Mouse (Mus musculus) embryonic facial prominence, embryonic 12.5 days (tissue): ENCODE results near the gene Atf3. TPM values are rescaled to one million over a fixed set of nuclear protein-coding genes. Genes with fewer than 3 reads are reported as not detected.

Experiments used
- ATAC-seq: fragments of 200-750 bp; cut with Nextera tagmentation; 2 replicates; pipeline ENCODE4 v1.8.0; 2017; ENCODE audit not compliant: insufficient number of reproducible peaks, insufficient read depth, low FRiP score, low TSS enrichment
- H3K27ac ChIP-seq: fragments of 300-500 bp; sonication (generic); 2 replicates; pipeline ENCODE4 v1.5.1; 2016; ENCODE audit warnings: mild to moderate bottlenecking
- H3K27me3 ChIP-seq: fragments of 300-500 bp; sonication (generic); 2 replicates; pipeline ENCODE4 v1.6.1; 2016; ENCODE audit warnings: mild to moderate bottlenecking, moderate library complexity
- H3K36me3 ChIP-seq: fragments of 300-500 bp; sonication (generic); 2 replicates; pipeline ENCODE4 v1.6.1; 2016; ENCODE audit warnings: mild to moderate bottlenecking
- H3K4me1 ChIP-seq: fragments of 300-500 bp; sonication (generic); 2 replicates; pipeline ENCODE4 v1.6.1; 2016
- H3K4me2 ChIP-seq: fragments of 300-500 bp; sonication (generic); replicated peaks from 2 replicates; pipeline ENCODE4 v1.6.1; 2016; ENCODE audit warnings: mild to moderate bottlenecking, moderate library complexity
- H3K4me3 ChIP-seq: fragments of 300-500 bp; sonication (generic); 2 replicates; pipeline ENCODE4 v1.5.1; 2016; ENCODE audit warnings: mild to moderate bottlenecking
- H3K9ac ChIP-seq: fragments of 300-500 bp; sonication (generic); 2 replicates; pipeline ENCODE4 v1.6.1; 2016; ENCODE audit warnings: mild to moderate bottlenecking, moderate library complexity
- H3K9me3 ChIP-seq: fragments of 300-500 bp; sonication (generic); 2 replicates; pipeline ENCODE4 v1.6.1; 2016; ENCODE audit warnings: mild to moderate bottlenecking, moderate library complexity
- WGBS: fragments of 180-500 bp; shearing (Covaris S2); methylation state at CpG from one replicate; pipeline ENCODE4 v1.1.7; 2016; 5-methylcytosine and 5-hydroxymethylcytosine counted together
- polyA plus RNA-seq: library from polyadenylated mRNA; unstranded; fragments of >200 nt; fragmentation: Nextera tagmentation; extraction: Ambion mirVana; gene quantifications from 2 replicates; pipeline ENCODE4 v1.2.1, GENCODE M21; 2016

Atf3 gene
- polyA plus RNA-seq, 1 experiment from 2014 or later, result 2.8 TPM

DNA sequence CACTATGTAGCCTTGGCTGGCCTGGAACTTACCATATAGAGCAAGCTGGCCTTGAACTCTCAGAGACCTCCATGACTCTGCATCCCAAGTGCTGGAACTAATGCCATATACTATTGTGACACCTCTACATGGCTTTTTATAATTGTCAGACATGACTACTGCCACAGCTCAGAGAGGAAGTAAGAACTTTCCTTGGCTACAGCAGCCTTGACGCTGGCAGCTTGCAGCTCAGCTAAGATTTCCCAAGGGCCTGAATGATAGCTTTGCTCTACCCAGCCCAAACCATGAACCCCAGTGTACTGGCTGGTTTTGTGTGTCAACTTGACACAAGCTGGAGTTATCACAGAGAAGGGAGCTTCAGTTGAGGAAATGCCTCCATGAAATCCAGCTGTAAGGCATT, 35.8 kb upstream of the Atf3 start:
- no peak for ATAC-seq
- H3K4me3 ChIP-seq, result no peak overlapping the region
- H3K9ac ChIP-seq, result no peak overlapping the region
- H3K36me3 ChIP-seq, result no peaks in the 10 kb centered on the region
- no peak overlapping the region for H3K4me2 ChIP-seq
- 65% methylated on average over 1 of the region's 1 CpGs for WGBS
- no peaks in the 10 kb centered on the region for H3K9me3 ChIP-seq
- H3K27me3 ChIP-seq, result no peaks in the 10 kb centered on the region
- no peak overlapping the region for H3K27ac ChIP-seq
- no peaks in the 10 kb centered on the region for H3K4me1 ChIP-seq

DNA sequence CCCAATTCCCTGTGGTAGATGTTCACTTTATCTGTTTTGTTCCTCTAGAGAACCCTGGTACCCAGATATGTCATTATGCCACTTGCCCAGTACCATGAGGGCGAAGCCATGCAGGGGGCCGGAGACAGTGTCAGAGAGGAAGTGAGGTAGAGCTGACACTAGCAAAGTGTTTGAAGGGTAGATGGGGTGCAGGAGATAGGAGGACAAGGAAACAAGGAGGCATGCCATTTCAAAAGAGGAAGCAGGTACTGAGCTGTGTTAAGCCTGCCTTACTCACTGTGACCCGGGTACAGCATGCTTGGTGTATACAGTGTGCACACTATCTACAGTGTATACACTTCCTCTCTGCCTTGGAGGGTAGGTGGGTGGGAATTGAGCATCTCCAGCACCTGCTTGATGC, 32.1 kb upstream of the Atf3 start:
- Histone ChIP-seq H3K9me3 (0 out of 2 replicates have a peak, but pooled peaks cover 7% of the 10 kb centered on the region), H3K9ac (no peak overlapping the region), H3K4me3 (no peak overlapping the region), H3K27me3 (no peaks in the 10 kb centered on the region), H3K36me3 (peaks cover 9% of the 10 kb centered on the region; the same call in 1 of the 2 replicates), H3K27ac (no peak overlapping the region), H3K4me2 (no peak overlapping the region), H3K4me1 (no peaks in the 10 kb centered on the region)
- ATAC-seq, result no peak
- 87% methylated on average over 3 of the region's 3 CpGs for WGBS

DNA sequence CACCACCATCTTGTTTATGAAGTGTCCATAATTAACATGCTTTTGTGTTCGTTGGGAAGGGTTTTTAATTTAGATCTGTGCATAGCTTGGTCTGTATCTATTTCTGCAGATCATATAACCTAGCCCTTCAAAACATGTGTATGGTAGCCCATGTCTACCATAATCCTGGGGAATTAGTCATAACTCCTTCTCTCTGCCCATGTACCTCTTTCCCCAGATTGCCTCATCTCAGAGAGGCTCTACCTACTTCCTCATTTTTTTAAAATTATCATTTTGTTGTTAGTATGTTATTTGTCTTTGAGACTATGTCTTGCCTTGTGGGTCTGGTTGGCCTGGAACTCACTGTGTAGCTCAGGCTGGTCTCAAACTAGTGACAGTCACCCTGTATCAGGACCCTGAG, 30.6 kb upstream of the Atf3 start:
- ATAC-seq, result no peak
- 0 out of 2 replicates have a peak, but pooled peaks cover 7% of the 10 kb centered on the region for H3K9me3 ChIP-seq
- H3K4me3 ChIP-seq, result no peak overlapping the region
- H3K4me1 ChIP-seq, result no peaks in the 10 kb centered on the region
- 78% methylated on average over 1 of the region's 1 CpGs for WGBS
- no peak overlapping the region for H3K4me2 ChIP-seq
- H3K9ac ChIP-seq, result no peak overlapping the region
- no peaks in the 10 kb centered on the region for H3K27me3 ChIP-seq
- no peak overlapping the region for H3K27ac ChIP-seq
- H3K36me3 ChIP-seq, result peaks cover 9% of the 10 kb centered on the region; the same call in 1 of the 2 replicates

DNA sequence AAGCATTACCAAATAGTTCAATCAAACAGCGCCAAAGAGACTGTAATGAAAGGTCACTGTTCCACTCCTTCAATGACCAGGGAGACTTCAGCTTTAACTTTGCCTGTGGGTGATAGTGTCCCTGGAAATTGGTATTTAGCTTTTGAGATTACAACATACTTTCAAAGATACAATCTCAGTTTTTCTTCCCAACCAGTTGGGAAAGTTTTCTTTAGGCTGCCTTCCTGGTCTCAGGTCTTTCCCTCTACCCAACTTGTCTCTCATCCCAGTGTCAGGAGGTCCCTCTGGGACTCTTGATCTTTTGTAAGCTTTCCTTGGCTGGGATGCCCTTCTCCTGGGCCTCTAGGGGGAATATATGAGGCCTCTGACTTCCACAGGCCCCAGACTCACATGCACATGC, 29.7 kb upstream of the Atf3 start:
- ATAC-seq, result no peak
- Histone ChIP-seq H3K9me3 (0 out of 2 replicates have a peak, but pooled peaks cover 7% of the 10 kb centered on the region), H3K4me1 (no peaks in the 10 kb centered on the region), H3K27ac (no peak overlapping the region), H3K36me3 (peaks cover 9% of the 10 kb centered on the region; the same call in 1 of the 2 replicates), H3K4me2 (no peak overlapping the region), H3K4me3 (no peak overlapping the region), H3K9ac (no peak overlapping the region), H3K27me3 (no peaks in the 10 kb centered on the region)
- WGBS, result 95% methylated on average over 1 of the region's 1 CpGs

DNA sequence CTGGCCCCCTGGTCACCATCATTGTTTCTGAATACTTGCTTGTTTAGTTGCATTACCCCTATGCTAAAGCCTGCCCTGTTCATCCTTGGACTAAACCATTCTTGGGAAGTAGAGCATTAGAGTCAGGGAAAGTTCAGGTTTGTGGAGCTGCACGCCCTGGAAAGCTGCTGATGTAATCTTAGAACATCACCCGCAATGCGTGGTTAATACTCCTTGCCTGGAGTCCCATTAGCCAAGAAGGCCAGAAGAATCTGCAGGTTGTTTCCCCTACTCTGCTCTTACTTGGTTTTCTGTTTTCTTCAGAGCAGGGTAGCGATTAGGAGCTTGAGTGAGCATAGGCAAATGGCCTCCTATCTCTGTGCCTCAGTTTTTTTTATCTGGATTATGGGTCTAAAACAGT, 26.0 kb upstream of the Atf3 start:
- Histone ChIP-seq H3K27ac (no peak overlapping the region), H3K4me2 (no peak overlapping the region), H3K27me3 (no peaks in the 10 kb centered on the region), H3K4me1 (no peaks in the 10 kb centered on the region), H3K4me3 (no peak overlapping the region), H3K36me3 (peaks cover 9% of the 10 kb centered on the region; the same call in 1 of the 2 replicates), H3K9me3 (0 out of 2 replicates have a peak, but pooled peaks cover 7% of the 10 kb centered on the region), H3K9ac (no peak overlapping the region)
- WGBS, result 90% methylated on average over 4 of the region's 4 CpGs
- no peak for ATAC-seq

DNA sequence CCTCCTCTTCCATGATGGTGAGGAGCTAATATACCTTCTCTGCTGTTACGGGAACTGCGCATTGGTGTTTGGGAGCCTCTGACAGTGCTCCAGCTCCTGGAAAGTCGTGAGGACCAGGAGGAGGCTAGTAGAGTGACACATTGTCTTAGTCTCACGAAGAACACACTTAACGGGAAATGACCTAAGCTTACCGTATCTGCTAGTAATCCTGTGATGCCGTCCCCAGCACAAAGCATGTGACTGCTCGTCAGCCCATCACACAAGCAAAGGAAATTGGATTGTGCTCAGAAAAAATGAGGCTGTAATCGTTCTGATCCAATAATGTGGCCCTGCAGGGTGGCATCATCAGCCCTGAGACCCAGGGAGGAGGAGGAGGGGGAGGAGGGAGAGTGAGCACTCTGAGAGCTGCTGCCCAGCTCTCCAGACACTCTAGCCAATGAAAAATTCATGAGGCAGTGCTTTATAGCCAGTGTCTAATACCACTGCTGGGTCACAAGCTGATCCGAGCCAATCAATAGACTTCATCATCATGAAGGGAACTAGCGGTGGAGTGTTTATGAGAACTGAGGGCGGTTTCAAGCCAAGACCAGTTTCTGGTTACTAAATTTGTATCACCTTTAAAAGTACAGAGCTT, 24.3 kb upstream of the Atf3 start:
- Histone ChIP-seq H3K27ac (no peak overlapping the region), H3K4me2 (no peak overlapping the region), H3K4me3 (no peak overlapping the region), H3K4me1 (no peaks in the 10 kb centered on the region), H3K9me3 (0 out of 2 replicates have a peak, but pooled peaks cover 7% of the 10 kb centered on the region), H3K36me3 (peaks cover 9% of the 10 kb centered on the region; the same call in 1 of the 2 replicates), H3K9ac (no peak overlapping the region), H3K27me3 (no peaks in the 10 kb centered on the region)
- WGBS, result 79% methylated on average over 12 of the region's 12 CpGs
- ATAC-seq, result no peak

DNA sequence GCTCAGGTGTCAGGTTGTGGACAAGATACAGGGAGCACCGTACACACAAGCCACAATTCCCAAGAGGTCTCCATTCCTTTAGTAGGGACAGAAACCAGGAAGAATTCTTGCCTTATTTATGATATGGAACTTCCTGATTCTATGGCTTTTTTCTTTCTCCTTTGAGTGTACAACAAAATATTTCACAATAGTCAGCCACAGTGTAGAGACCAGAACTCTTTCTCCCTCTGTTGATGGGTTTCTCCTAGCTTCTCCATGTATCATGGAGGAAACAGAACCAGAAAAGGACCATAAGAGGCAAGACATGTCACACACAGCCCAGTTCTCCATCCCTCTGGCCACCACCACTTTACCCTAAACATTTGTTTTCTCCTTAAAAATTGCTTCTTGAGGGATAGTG, 23.7 kb upstream of the Atf3 start:
- peaks cover 6% of the 10 kb centered on the region; the same call in 1 of the 2 replicates for H3K36me3 ChIP-seq
- H3K4me2 ChIP-seq, result no peak overlapping the region
- H3K4me3 ChIP-seq, result no peak overlapping the region
- H3K9ac ChIP-seq, result no peak overlapping the region
- no peaks in the 10 kb centered on the region for H3K27me3 ChIP-seq
- no peak for ATAC-seq
- H3K4me1 ChIP-seq, result no peaks in the 10 kb centered on the region
- H3K27ac ChIP-seq, result no peak overlapping the region
- H3K9me3 ChIP-seq, result 0 out of 2 replicates have a peak, but pooled peaks cover 5% of the 10 kb centered on the region
- 89% methylated on average over 1 of the region's 1 CpGs for WGBS

DNA sequence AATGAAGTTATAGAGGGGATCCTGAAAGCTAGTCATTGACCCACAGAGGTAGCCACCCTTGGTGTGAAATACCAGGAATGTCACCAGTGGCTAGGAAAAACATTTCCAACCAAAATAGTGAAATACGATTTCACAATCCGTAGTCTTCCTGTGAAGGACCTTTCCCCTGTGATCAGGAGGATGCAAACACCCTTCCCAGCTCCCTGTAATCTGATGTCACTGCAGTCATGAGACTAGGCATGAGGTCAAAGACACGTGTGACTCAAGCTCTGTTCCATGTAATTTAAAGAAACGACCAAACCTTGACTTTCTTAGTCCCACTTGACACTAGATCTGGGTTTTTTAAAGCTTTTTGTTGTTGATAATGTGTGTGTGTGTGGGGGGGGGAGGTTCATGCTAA, 21.8 kb upstream of the Atf3 start:
- no peak overlapping the region for H3K4me2 ChIP-seq
- 76% methylated on average over 4 of the region's 4 CpGs for WGBS
- H3K9me3 ChIP-seq, result no peaks in the 10 kb centered on the region
- H3K4me3 ChIP-seq, result no peak overlapping the region
- no peak overlapping the region for H3K9ac ChIP-seq
- no peak overlapping the region for H3K27ac ChIP-seq
- H3K4me1 ChIP-seq, result no peaks in the 10 kb centered on the region
- H3K36me3 ChIP-seq, result no peaks in the 10 kb centered on the region
- no peaks in the 10 kb centered on the region for H3K27me3 ChIP-seq
- ATAC-seq, result no peak

DNA sequence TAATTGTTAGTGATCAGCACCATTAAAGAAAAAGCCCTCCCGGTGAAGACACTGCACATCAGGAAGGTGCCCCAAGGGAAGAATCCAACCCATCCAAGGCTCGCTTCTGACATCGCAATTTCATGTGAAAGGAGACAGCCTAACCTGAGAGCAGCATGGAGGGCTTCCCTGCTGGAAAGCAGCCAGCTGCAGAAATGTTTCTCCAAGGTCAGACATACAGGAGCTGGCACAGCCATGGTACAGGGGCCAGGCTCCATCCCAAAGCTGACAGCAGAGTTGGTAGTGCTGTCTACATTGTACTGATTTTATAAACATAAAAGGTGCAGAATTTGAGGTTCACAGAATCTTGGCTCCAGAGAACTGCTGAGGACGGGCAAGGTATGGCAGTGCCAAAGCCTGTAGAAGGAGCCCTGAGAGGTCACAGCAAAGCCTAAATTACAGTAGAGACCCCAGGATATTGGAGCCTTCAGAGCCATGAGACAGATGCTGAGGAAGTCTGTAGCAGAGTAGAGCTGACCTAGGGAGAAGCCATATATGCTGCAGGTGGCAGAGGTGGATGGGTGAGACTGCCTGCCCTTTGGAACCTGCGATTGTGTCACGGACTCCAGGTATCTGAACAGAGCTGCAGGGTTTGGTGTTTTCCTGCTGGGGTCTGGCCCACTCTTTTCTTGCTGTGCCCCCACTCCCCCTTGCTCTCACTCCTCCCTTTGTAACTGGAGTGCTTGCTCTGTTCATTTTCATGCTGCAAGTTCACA, 18.1 kb upstream of the Atf3 start:
- H3K9ac ChIP-seq, result no peak overlapping the region
- 77% methylated on average over 6 of the region's 6 CpGs for WGBS
- no peaks in the 10 kb centered on the region for H3K9me3 ChIP-seq
- no peaks in the 10 kb centered on the region for H3K36me3 ChIP-seq
- no peak for ATAC-seq
- H3K4me2 ChIP-seq, result no peak overlapping the region
- H3K4me3 ChIP-seq, result no peak overlapping the region
- H3K27ac ChIP-seq, result no peak overlapping the region
- no peaks in the 10 kb centered on the region for H3K4me1 ChIP-seq
- H3K27me3 ChIP-seq, result no peaks in the 10 kb centered on the region

DNA sequence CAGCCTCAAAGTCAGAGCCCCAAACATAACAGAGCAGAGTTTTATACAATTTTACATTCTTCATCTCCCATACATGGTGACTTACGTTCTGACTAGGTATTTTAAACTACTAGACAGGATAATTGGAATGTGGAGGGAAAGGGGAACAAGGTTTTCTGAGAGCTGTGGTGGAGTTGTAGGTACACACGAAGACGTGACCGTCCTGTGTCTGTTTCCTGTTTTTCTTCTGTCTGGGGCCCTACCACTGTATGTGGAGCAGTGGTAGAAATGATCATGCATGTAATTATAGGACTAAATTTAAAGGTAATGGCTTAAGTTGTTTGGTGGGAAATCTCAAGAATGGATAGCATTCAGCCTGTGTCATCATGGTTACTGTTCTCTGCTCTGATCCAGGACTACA, 17.0 kb upstream of the Atf3 start:
- Histone ChIP-seq H3K4me3 (no peak overlapping the region), H3K4me2 (no peak overlapping the region), H3K9ac (no peak overlapping the region), H3K36me3 (no peaks in the 10 kb centered on the region), H3K27ac (no peak overlapping the region), H3K4me1 (no peaks in the 10 kb centered on the region), H3K9me3 (no peaks in the 10 kb centered on the region), H3K27me3 (no peaks in the 10 kb centered on the region)
- ATAC-seq, result no peak
- 84% methylated on average over 4 of the region's 4 CpGs for WGBS

DNA sequence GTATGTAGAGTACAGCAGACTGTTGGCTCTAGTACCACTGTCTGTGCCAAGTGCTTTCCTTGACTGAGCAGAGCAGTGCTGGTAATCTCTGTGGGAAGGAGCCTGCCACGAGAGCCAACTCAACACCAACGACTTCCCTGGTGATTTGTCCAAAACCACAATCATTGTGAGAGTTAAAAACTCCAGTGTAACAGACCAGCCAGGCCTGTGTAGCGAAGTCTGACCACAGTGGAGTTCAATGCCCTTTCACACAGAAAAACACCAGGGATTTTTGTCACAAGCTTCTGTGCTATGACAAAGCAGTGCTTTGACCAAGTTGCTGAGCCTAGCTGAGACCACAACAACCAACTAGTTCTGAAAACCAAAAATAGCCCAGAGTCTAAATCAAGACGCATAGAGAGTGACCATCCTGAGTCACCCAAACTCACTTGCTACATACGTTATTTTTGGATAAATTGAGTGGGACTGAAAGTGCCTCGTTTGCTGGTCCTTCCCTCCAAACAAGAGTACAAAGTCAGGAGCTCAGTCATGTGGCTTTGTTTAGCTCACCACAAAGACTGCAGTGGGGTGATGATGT, 12.6 kb upstream of the Atf3 start:
- 81% methylated on average over 6 of the region's 6 CpGs for WGBS

DNA sequence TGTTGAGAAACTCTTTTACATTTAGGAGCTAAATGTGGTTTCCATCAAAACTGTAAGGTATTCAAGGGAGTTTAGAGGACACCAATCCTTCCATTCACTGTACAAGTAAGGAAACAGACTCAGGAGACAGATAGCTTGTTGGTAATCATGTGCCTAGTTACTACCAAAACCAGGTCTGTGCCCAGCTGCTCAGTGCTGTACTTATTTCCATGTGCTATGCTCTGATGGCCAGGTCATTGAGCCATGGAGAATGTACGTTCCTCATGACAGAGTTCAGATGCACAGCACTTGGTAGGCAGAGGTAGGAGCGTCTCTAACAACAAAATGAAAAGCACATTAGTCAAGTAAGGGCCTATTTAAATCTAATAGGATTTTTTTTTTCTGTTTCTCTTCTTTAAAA, 8.7 kb upstream of the Atf3 start:
- 85% methylated on average over 2 of the region's 2 CpGs for WGBS
- Histone ChIP-seq H3K9ac (no peak overlapping the region), H3K4me2 (no peak overlapping the region), H3K4me1 (peaks cover 16% of the 10 kb centered on the region; the same call in 1 of the 2 replicates), H3K4me3 (no peak overlapping the region), H3K27me3 (no peaks in the 10 kb centered on the region), H3K9me3 (no peaks in the 10 kb centered on the region), H3K27ac (no peak overlapping the region), H3K36me3 (no peaks in the 10 kb centered on the region)
- ATAC-seq, result no peak

More for the DNA sequence above, 12.6 kb upstream of the Atf3 start:
- Histone ChIP-seq H3K27me3 (no peaks in the 10 kb centered on the region), H3K36me3 (no peaks in the 10 kb centered on the region), H3K9ac (no peak overlapping the region), H3K27ac (no peak overlapping the region), H3K4me2 (no peak overlapping the region), H3K9me3 (no peaks in the 10 kb centered on the region), H3K4me3 (no peak overlapping the region), H3K4me1 (peaks cover 5% of the 10 kb centered on the region; the same call in 1 of the 2 replicates)
- no peak for ATAC-seq
